Mouse (Mus musculus) E14TG2a.4 (cell line): ENCODE data around the gene Ets1.

Experiments used
- H3K27me3 ChIP-seq: 2 replicates; pipeline ENCODE4 v1.6.1; 2014; ENCODE audit warnings: low read length, control low read depth; ENCODE audit not compliant: insufficient read depth
- H3K36me3 ChIP-seq: 2 replicates; pipeline ENCODE4 v1.6.1; 2014; ENCODE audit warnings: low read length, control low read depth; ENCODE audit not compliant: insufficient read depth
- H3K4me1 ChIP-seq: replicated peaks from 2 replicates; pipeline ENCODE4 v1.6.1; 2014; ENCODE audit warnings: low read depth, low read length, control low read depth
- H3K4me3 ChIP-seq: replicated peaks from 2 replicates; pipeline ENCODE4 v1.5.1; 2014; ENCODE audit warnings: mild to moderate bottlenecking, low read length
- H3K9me3 ChIP-seq: 2 replicates; pipeline ENCODE4 v1.6.1; 2014; ENCODE audit warnings: low read length, control low read depth
- CTCF ChIP-seq: conservative IDR thresholded peaks from 2 replicates; pipeline ENCODE4 v1.5.1; 2014; ENCODE audit warnings: low read length
- NANOG ChIP-seq: IDR thresholded peaks from 2 replicates; pipeline ENCODE4 v1.6.1; 2014; ENCODE audit warnings: borderline replicate concordance, low read length, mixed read lengths
- POU5F1 ChIP-seq: IDR thresholded peaks from 2 replicates; pipeline ENCODE4 v1.6.1; 2014; ENCODE audit warnings: low read length, borderline replicate concordance

Gene Ets1

GRCm38 (mm10) chr9:32612426-32612825 is 23.6 kb upstream of the Ets1 start:
- Histone ChIP-seq H3K9me3 (no peaks in the 10 kb centered on the region), H3K4me3 (no peak overlapping the region), H3K4me1 (peaks cover 5% of the 10 kb centered on the region), H3K27me3 (peaks cover 22% of the 10 kb centered on the region), H3K36me3 (no peaks in the 10 kb centered on the region)
- no peak for TF ChIP-seq CTCF
- TF ChIP-seq POU5F1, result no peak
- no peak for TF ChIP-seq NANOG

DNA sequence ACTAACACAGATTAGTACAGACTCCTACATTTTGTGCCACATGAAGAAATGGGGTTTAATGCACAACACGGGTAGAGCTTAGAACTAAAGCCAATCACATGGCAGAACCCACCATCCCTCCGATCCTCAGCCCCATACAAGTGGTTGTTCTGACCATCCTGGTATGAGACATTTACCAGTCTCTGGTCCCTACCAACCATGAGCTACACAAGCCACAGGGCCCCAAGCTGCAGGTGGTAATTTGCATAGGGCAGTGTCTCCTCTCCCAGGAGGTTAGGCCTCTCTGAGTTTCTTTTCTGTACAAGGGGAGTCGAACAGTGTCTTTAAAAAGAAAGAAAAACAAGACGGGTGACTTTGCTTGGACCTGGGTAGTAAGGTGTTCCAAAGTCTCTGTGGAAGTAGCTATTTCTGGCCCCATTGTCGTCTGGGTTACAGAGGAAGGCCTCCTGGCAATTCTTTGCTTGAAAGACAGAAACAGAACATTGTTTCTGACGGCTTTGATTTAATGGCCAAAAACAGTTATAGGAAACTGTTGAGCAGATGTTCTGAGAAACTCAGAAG is 23.1 kb upstream of the Ets1 start:
- Histone ChIP-seq H3K36me3 (no peaks in the 10 kb centered on the region), H3K4me3 (no peak overlapping the region)
- TF ChIP-seq CTCF, result no peak

GRCm38 (mm10) chr9:32614191-32614590 is 21.8 kb upstream of the Ets1 start:
- Histone ChIP-seq H3K4me3 (no peak overlapping the region), H3K4me1 (no peaks in the 10 kb centered on the region; the same call in 1 of the 2 replicates), H3K36me3 (no peaks in the 10 kb centered on the region), H3K27me3 (peaks cover 13% of the 10 kb centered on the region), H3K9me3 (no peaks in the 10 kb centered on the region)
- TF ChIP-seq NANOG (no peak), POU5F1 (no peak), CTCF (no peak)

More for the DNA sequence above, 23.1 kb upstream of the Ets1 start:
- H3K4me1 ChIP-seq, result no peaks in the 10 kb centered on the region; the same call in 1 of the 2 replicates
- H3K9me3 ChIP-seq, result no peaks in the 10 kb centered on the region
- H3K27me3 ChIP-seq, result peaks cover 22% of the 10 kb centered on the region

DNA sequence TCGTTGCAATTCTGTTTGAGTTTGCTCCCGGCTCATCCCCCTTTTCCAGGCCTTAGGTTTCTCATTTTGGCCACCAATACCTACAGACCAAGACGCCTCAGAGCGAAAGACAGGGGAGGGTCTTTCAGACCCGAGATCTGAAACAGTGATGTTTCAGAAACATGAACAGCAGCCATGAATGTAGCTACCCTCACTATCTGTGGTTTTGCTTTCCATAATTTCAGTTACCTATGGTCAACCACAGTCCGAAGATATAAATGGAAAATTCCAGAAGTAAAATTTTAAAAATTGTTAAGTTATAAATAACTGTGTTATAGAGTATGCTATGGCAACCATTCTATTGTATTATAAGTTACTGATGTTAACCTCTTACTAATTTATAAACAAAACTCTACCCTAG is 20.6 kb upstream of the Ets1 start:
- H3K9me3 ChIP-seq, result no peaks in the 10 kb centered on the region
- no peaks in the 10 kb centered on the region for H3K36me3 ChIP-seq
- no peak for TF ChIP-seq NANOG
- TF ChIP-seq POU5F1, result no peak
- TF ChIP-seq CTCF, result no peak
- H3K4me3 ChIP-seq, result no peak overlapping the region
- peaks cover 9% of the 10 kb centered on the region; the same call in 1 of the 2 replicates for H3K27me3 ChIP-seq
- H3K4me1 ChIP-seq, result no peaks in the 10 kb centered on the region

DNA sequence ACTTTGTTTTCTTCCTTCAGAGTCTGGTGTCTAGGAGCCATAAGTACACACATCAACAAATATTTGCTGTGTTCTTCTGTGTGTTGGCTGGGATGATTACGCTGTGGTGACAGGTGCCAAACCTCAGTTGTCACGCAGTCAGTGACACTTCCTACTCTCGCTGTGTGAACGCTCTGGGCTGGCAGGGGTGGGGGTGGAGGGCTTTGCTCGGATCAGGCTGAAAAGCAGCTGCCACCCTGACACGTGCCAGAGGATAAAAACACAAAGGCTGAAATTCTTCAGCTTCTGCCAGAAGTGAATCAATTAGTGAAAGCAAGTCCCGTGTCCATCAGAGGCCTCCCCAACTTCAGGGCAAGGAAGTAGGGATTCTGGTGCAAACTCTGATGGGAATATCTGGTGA is 20.0 kb upstream of the Ets1 start:
- Histone ChIP-seq H3K36me3 (no peaks in the 10 kb centered on the region), H3K9me3 (no peaks in the 10 kb centered on the region), H3K4me3 (no peak overlapping the region), H3K27me3 (peaks cover 10% of the 10 kb centered on the region; the same call in 1 of the 2 replicates), H3K4me1 (no peaks in the 10 kb centered on the region)
- TF ChIP-seq POU5F1 (no peak), CTCF (no peak), NANOG (no peak)

DNA sequence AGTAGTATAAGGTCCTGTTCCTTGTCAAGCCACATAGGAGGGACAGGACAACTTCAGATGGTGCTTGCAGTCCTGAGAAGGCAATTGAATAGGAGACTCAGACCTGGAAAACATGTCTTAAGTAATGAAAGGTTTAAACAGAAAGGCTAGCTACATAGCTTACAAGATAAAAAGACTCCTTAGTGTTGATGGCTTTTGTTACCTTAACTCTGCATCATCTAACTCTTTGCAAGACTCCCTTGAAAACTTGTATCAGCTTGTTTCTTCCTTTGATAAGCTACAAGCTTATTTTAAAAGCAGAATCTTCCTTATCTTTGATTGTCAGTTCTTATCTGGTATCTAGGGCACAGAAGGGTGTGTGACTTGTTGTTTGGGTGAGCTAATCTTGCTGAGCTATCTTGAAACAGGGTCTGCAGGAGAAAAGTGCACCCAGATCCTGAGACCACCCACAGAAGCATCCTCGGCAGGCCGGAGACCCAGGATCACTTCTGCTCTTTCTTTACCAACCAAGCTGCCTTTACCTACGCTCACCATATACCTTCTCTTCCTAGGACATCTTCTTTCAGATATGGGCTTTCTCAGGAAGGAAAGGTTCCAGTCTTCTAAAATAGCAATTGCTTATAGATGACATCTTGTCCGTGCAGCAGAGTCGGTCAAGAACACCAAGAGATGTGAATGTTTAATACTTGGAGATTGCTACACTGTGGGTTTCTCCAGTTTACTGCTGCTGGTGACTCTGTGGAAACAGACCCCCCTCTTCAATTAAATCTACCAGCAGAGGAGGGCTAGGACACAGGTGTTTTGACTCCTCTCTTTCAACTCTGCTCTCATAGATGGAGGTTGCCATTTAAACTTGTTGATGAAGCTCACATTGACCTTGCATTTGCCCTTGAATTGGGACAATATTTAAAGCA is 19.2 kb upstream of the Ets1 start:
- Histone ChIP-seq H3K36me3 (no peaks in the 10 kb centered on the region), H3K9me3 (no peaks in the 10 kb centered on the region), H3K4me1 (no peaks in the 10 kb centered on the region), H3K27me3 (peaks cover 10% of the 10 kb centered on the region; the same call in 1 of the 2 replicates), H3K4me3 (no peak overlapping the region)
- no peak for TF ChIP-seq CTCF
- TF ChIP-seq POU5F1, result no peak
- no peak for TF ChIP-seq NANOG

- Histone ChIP-seq H3K9me3 (no peaks in the 10 kb centered on the region), H3K4me1 (no peaks in the 10 kb centered on the region)
Measured at GRCm38 (mm10) chr9:32617430-32617768, 18.6 kb upstream of the Ets1 start.

DNA sequence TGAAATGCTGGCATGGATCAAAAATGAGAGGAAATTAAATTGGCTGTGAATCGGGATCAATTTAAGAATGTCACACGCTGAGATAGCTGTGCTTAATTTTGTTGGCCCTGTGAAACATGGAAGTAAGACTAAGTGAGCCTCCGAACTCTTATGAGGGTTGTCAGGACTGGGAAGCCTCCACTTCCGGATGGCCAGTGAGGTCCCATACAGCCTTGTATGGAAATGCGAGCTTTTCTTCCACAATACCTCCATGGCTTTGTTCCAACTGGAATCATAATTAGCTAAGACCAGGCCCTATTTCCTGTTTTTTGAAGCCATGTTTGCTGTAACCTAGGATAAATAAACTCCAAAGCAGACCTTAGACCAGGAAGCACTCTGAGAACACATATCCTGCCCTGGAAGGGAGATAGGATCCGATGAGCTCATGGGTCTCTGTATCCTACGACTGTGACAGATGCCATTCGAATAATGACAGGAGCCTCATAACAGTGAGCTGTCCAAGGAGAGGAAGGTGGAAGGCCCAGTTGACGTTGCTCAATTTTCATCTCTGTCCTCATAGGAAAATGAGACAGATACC is 17.4 kb upstream of the Ets1 start:
- Histone ChIP-seq H3K9me3 (no peaks in the 10 kb centered on the region), H3K4me1 (no peaks in the 10 kb centered on the region), H3K27me3 (peaks cover 4% of the 10 kb centered on the region; the same call in 1 of the 2 replicates), H3K4me3 (no peak overlapping the region), H3K36me3 (no peaks in the 10 kb centered on the region)
- TF ChIP-seq NANOG (no peak), CTCF (no peak), POU5F1 (no peak)

More at GRCm38 (mm10) chr9:32617430-32617768, 18.6 kb upstream of the Ets1 start:
- H3K4me3 ChIP-seq, result no peak overlapping the region
- no peak for TF ChIP-seq POU5F1
- TF ChIP-seq NANOG, result no peak
- no peak for TF ChIP-seq CTCF
- peaks cover 5% of the 10 kb centered on the region; the same call in 1 of the 2 replicates for H3K27me3 ChIP-seq
- H3K36me3 ChIP-seq, result no peaks in the 10 kb centered on the region

DNA sequence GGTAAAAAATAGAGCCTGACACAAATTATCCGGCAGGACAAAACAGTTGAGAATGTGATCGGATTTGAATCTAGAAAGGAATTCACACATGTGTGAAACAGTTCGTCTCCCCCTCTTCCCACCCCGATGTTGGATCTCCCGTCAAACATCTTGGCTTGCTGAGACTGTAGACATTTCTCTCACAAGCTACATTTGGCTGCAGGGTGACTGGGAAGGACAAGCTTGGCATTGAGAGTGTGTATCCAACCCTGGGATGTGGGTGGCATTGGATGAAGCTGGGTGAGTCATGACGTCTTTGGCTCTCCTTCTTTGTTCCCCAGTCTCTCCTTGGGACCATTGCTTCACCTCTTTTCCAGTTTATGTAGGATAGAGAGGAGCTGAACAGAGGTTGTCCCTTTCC is 16.4 kb upstream of the Ets1 start:
- H3K27me3 ChIP-seq, result peaks cover 4% of the 10 kb centered on the region; the same call in 1 of the 2 replicates
- TF ChIP-seq NANOG (no peak), POU5F1 (no peak), CTCF (no peak)
- H3K4me1 ChIP-seq, result no peaks in the 10 kb centered on the region
- H3K4me3 ChIP-seq, result no peak overlapping the region
- H3K9me3 ChIP-seq, result no peaks in the 10 kb centered on the region
- no peaks in the 10 kb centered on the region for H3K36me3 ChIP-seq
